Mouse (Mus musculus) limb, embryonic 10.5 days (tissue): ENCODE measurements around the gene Hesx1. TPM values are rescaled to one million over a fixed set of nuclear protein-coding genes. Genes with fewer than 3 reads are reported as not detected.

Source experiments
- DNase-seq: peaks from one replicate; pipeline ENCODE4 v3.0.0-alpha.2; 2017; ENCODE audit warnings: low spot score
- H3K27ac ChIP-seq: fragments of 300-500 bp; sonication (generic); 2 replicates; pipeline ENCODE4 v1.5.1; 2016; ENCODE audit warnings: mild to moderate bottlenecking
- H3K27me3 ChIP-seq: fragments of 300-500 bp; sonication (generic); 2 replicates; pipeline ENCODE4 v1.6.1; 2016; ENCODE audit warnings: low read depth, mild to moderate bottlenecking; ENCODE audit not compliant: poor library complexity, severe bottlenecking
- H3K36me3 ChIP-seq: fragments of 300-500 bp; sonication (generic); 2 replicates; pipeline ENCODE4 v1.6.1; 2016; ENCODE audit warnings: mild to moderate bottlenecking, moderate library complexity
- H3K4me1 ChIP-seq: fragments of 300-500 bp; sonication (generic); 2 replicates; pipeline ENCODE4 v1.6.1; 2016
- H3K4me3 ChIP-seq: fragments of 300-500 bp; sonication (generic); 2 replicates; pipeline ENCODE4 v1.5.1; 2016; ENCODE audit warnings: mild to moderate bottlenecking, moderate library complexity
- H3K9me3 ChIP-seq: fragments of 300-500 bp; sonication (generic); replicated peaks from 2 replicates; pipeline ENCODE4 v1.6.1; 2016; ENCODE audit warnings: mild to moderate bottlenecking
- WGBS: fragments of 180-500 bp; shearing (Covaris S2); methylation state at CpG from one replicate; pipeline ENCODE4 v1.1.7; 2016; 5-methylcytosine and 5-hydroxymethylcytosine counted together
- polyA plus RNA-seq: library from polyadenylated mRNA; unstranded; fragments of >200 nt; fragmentation: Nextera tagmentation; extraction: Ambion mirVana; gene quantifications from 2 replicates; pipeline ENCODE4 v1.2.1, GENCODE M21; 2016

Hesx1 gene
- polyA plus RNA-seq, 1 experiment from 2014 or later, result 0.59 TPM

DNA sequence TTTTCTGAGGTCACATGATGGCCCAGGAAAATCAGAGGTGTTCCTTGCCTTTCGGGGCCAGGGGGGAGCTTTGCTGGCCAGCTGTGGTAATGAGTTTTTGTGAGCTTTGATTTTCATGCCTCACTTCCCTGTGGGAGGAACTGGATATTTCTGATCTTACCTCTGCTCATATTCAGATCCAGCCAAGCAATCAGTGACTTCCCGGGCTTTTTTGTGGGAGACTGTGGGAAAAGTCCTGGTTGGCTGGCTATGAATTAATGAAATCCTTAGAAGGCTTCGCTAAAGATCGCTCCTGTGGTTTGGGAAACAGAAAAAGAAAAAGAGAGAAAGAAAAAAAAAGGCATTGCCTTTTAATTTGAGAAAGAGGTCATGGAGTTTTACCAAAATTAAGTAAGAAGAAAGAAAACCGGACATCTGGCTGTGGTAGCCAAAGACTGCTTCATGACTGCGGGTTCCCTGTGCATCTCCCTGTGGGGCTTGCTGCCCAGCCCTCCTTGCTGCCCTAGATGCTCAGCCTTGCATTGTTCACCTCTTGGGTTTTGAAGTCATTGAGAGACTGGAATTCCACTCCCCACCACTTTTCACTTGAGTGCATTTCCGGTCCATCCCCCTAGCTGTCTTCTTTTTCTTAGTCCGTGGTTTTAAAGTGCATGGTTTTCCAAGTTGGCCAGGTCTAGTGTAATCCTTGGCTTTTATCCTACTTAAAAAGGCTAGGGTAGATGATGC, 54.2 kb downstream of the Hesx1 start:
- Histone ChIP-seq H3K4me3 (no peak overlapping the region), H3K36me3 (peaks cover 15% of the 10 kb centered on the region), H3K27me3 (no peaks in the 10 kb centered on the region), H3K9me3 (no peaks in the 10 kb centered on the region), H3K4me1 (peaks cover 99% of the 10 kb centered on the region), H3K27ac (peak overlapping the region; percentile 64)
- no peak for DNase-seq
- WGBS, result 60% methylated on average over 8 of the region's 8 CpGs

- no peak for DNase-seq
Observed at GRCm38 (mm10) chr14:27050043-27050442, 55.8 kb downstream of the Hesx1 start.

GRCm38 (mm10) chr14:27050560-27051510, 56.6 kb downstream of the Hesx1 start:
- 30% methylated on average over 18 of the region's 18 CpGs for WGBS
- peak overlapping the region; percentile 87 for H3K27ac ChIP-seq
- peaks cover 87% of the 10 kb centered on the region for H3K4me1 ChIP-seq
- DNase-seq, result no peak
- no peaks in the 10 kb centered on the region for H3K27me3 ChIP-seq
- peaks cover 35% of the 10 kb centered on the region for H3K36me3 ChIP-seq
- no peaks in the 10 kb centered on the region for H3K9me3 ChIP-seq
- peak overlapping the region; percentile 29 for H3K4me3 ChIP-seq

More at GRCm38 (mm10) chr14:27050043-27050442, 55.8 kb downstream of the Hesx1 start:
- H3K9me3 ChIP-seq, result no peaks in the 10 kb centered on the region
- peaks cover 89% of the 10 kb centered on the region for H3K4me1 ChIP-seq
- WGBS, result 25% methylated on average over 9 of the region's 9 CpGs
- H3K36me3 ChIP-seq, result peaks cover 29% of the 10 kb centered on the region
- H3K27me3 ChIP-seq, result no peaks in the 10 kb centered on the region
- peak overlapping the region; percentile 87 for H3K27ac ChIP-seq
- peak overlapping the region; percentile 29; the same call in 1 of the 2 replicates for H3K4me3 ChIP-seq

- no peaks in the 10 kb centered on the region for H3K27me3 ChIP-seq
- H3K27ac ChIP-seq, result peak overlapping the region; percentile 87
- H3K4me1 ChIP-seq, result peaks cover 87% of the 10 kb centered on the region
- 55% methylated on average over 5 of the region's 5 CpGs for WGBS
- H3K36me3 ChIP-seq, result peaks cover 35% of the 10 kb centered on the region
- H3K9me3 ChIP-seq, result no peaks in the 10 kb centered on the region
- H3K4me3 ChIP-seq, result no peak overlapping the region
- no peak for DNase-seq
Observed at GRCm38 (mm10) chr14:27051511-27051895, 57.3 kb downstream of the Hesx1 start.

Other genes with a start within 250 kb of the Hesx1 start
- 0.10 TPM in 1 of 2 replicates, not detected in the other for gene Asb14, start 99.9 kb upstream of the Hesx1 start, polyA plus RNA-seq
- gene Appl1, start 23.2 kb upstream of the Hesx1 start, polyA plus RNA-seq, result 27.0 and 33.1 TPM in 2 replicates
- 17.4 and 18.2 TPM in 2 replicates for gene Il17rd, start 44.5 kb downstream of the Hesx1 start, polyA plus RNA-seq
- gene Arhgef3, start 120.5 kb downstream of the Hesx1 start, polyA plus RNA-seq, result 4.4 and 8.4 TPM in 2 replicates